Mouse (Mus musculus) macrophage (primary cell): ENCODE measurements around the gene Acy3. TPM values are rescaled to one million over a fixed set of nuclear protein-coding genes. Genes with fewer than 3 reads are reported as not detected.
A peak's percentile ranks its signal among the peaks of the same experiment; 100 is the strongest.

Experiments used
- H3K27ac ChIP-seq: fragments of 350-480 bp; formaldehyde crosslinking; 2 replicates; pipeline ENCODE4 v1.9.0; 2021
- H3K36me3 ChIP-seq: fragments of 350-480 bp; formaldehyde crosslinking; 2 replicates; pipeline ENCODE4 v1.9.0; 2021; ENCODE audit errors: inconsistent target
- H3K4me3 ChIP-seq: fragments of 350-480 bp; formaldehyde crosslinking; 2 replicates; pipeline ENCODE4 v1.9.0; 2021; ENCODE audit errors: inconsistent target
- H3K79me2 ChIP-seq: fragments of 350-480 bp; formaldehyde crosslinking; 2 replicates; pipeline ENCODE4 v1.9.0; 2021; ENCODE audit errors: inconsistent target
- WGBS: methylation state at CpG from one replicate; pipeline ENCODE4 v1.1.7; 2026; ENCODE audit warnings: inconsistent platforms; ENCODE audit not compliant: missing documents; 5-methylcytosine and 5-hydroxymethylcytosine counted together
- polyA plus RNA-seq: library from polyadenylated mRNA; stranded (reverse); fragments of 250-400 nt; gene quantifications from 3 replicates; pipeline ENCODE4 v1.2.4, GENCODE M21; 2018; ENCODE audit warnings: inconsistent platforms

The Acy3 gene
- polyA plus RNA-seq, 1 experiment from 2014 or later, result 0.47 TPM

DNA sequence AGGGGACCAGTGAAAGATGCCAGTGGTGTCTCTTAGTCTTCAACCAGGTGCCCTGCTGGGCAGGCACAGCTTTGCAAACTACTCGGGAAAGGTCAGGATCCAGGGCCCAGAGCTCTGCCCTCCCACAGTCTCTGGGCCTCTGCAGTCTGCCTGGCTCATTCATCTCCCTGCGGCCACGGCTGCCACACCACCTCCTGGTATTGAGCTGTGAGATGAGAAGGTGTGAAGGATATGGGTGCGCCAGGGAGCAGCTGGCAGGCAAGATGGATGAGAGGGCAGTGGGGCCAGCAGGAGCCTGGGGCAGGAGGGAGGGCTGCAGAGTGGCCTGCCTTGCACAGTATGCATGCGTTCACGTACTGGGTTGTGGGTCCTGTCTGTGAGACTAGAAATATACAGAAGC, 4.4 kb downstream of the Acy3 start:
- no peaks in the 10 kb centered on the region for H3K36me3 ChIP-seq
- no peaks in the 10 kb centered on the region for H3K79me2 ChIP-seq
- no peak overlapping the region for H3K4me3 ChIP-seq
- whole genome bisulfite sequencing, result 91% methylated on average over 6 of the region's 6 CpGs
- H3K27ac ChIP-seq, result no peak overlapping the region

DNA sequence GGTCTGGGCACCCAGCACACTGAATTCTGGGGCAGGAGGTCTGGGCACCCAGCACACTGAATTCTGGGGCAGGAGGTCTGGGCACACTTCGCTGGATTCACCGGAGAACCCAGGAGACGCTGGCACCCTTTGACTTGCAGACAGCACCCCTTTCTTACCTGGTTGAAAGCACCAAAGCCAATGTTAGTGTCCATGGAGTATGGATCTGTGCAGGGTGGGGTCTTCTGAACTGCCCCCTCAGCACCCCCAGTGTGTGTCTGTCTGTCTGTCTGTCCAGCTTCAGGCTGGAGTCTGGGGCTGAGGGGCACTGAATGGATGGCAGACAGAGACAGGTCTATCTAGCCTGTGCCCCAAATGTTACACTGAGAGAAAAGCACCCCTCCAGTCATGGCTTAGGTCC, 5.2 kb downstream of the Acy3 start:
- no peak overlapping the region for H3K27ac ChIP-seq
- WGBS, result 93% methylated on average over 3 of the region's 3 CpGs
- H3K36me3 ChIP-seq, result no peaks in the 10 kb centered on the region
- no peak overlapping the region for H3K4me3 ChIP-seq
- no peaks in the 10 kb centered on the region for H3K79me2 ChIP-seq

DNA sequence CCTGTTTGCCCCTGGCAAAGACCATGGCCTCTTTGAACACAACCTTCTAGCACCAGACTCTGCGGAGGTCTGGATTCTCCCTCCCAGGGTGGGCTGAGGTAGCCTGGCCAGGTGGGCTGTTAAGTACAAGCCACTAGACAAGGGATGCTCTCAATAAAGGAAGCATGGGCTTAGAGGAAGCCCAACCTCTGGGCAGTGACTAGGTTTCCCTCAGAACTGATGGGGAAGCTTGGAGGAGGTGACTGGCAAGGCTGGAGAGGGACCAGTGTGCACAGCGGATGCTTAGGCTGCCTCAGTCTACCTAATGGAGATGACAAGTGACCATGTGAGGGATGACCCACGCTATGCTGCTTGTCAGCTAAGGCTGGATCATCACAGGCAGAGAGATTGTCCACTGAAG, 5.6 kb downstream of the Acy3 start:
- no peak overlapping the region for H3K4me3 ChIP-seq
- WGBS, result 81% methylated on average over 3 of the region's 3 CpGs
- no peaks in the 10 kb centered on the region for H3K36me3 ChIP-seq
- H3K27ac ChIP-seq, result no peak overlapping the region
- H3K79me2 ChIP-seq, result no peaks in the 10 kb centered on the region

DNA sequence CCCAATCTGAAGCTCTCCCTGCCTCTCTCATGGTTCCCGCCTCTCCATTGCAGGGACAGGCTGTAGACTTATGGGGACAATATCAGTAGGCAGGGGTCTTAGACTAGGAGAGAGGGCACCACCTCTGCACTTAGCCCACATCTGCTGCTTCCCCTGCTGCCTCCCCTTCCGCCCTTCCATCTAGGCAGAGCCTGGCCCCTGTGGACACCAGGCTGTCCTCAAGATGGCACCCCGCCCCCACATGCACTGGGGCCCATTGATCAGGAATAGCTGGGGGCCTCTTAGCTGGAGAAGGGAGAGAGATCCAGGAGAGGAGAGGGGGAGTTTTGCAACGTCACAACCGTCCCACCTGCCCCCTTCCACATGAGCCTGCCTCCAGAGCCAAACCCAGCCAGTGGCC, 6.0 kb downstream of the Acy3 start, which contains the start of gene Tbx10:
TSS of gene Tbx10 (plus strand) at position 337 of the 400 bp plus-strand sequence.
- no peaks in the 10 kb centered on the region for H3K36me3 ChIP-seq
- H3K27ac ChIP-seq, result no peak within 1 kb of the TSS
- H3K79me2 ChIP-seq, result no peaks in the 10 kb centered on the region
- WGBS, result 82% methylated on average over 5 of the region's 5 CpGs
- no peak within 1 kb of the TSS for H3K4me3 ChIP-seq

DNA sequence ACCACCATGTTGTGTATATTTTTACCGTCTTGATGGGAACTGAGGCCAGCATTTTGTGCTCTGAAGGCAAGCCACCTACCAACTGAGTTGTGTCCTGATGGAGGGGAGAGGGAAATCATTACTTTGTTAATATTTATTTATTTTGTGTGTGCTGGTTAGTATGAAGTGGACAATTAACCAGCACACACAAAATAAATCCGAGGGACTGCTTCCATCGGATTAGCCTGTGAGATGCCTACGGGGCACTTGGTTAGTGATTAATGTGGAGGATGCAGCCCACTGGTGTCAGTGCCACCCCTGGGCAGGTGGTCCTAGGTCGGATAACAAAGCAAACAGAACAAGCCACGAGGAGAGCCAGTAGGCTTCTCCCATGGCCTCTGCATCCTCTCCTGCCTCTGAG, 8.6 kb downstream of the Acy3 start:
- no peak overlapping the region for H3K4me3 ChIP-seq
- WGBS, result 91% methylated on average over 6 of the region's 6 CpGs
- H3K79me2 ChIP-seq, result no peaks in the 10 kb centered on the region
- no peak overlapping the region for H3K27ac ChIP-seq
- no peaks in the 10 kb centered on the region for H3K36me3 ChIP-seq

DNA sequence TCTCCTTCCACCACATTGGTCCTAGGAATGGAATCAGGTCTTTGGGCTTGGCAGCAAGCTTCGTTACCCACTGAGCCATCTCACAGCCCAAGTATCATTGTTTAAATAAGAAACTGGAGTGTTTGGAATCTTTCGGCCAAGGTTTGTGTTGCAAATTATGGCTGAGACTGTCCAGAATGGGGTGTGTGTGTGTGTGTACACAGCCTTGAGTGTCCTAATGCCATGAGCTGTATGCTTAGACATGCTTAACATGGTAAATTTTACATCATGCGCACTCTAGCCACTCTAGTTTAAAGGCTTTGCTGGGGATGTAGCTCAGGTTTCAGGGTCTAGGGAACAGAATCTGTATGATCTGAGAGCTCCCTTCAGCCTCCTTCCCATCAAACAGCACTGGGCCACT, 9.1 kb downstream of the Acy3 start:
- H3K27ac ChIP-seq, result no peak overlapping the region
- 97% methylated on average over 3 of the region's 3 CpGs for WGBS
- H3K79me2 ChIP-seq, result no peaks in the 10 kb centered on the region
- H3K36me3 ChIP-seq, result no peaks in the 10 kb centered on the region
- no peak overlapping the region for H3K4me3 ChIP-seq

DNA sequence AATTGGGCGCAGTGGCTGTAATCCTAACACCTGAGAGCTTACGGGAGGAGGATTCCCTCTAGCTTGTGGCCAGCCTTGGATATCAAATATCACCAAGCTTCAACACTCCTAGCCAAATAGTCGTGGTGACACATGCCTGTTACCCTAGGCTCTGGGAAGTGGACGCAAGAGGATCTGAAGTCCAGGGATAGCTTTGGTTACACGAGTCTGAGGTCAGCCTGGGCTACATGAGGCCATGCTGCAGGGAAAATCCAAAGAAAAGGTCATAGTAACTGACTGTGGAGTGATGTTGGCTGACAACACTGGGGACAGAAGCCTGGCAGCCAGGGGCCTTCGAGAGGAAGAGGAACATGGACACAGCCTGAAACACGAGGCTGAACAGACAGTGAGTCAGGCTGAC, 9.7 kb downstream of the Acy3 start:
- no peaks in the 10 kb centered on the region for H3K79me2 ChIP-seq
- no peak overlapping the region for H3K27ac ChIP-seq
- no peak overlapping the region for H3K4me3 ChIP-seq
- 62% methylated on average over 7 of the region's 7 CpGs for WGBS
- no peaks in the 10 kb centered on the region for H3K36me3 ChIP-seq

DNA sequence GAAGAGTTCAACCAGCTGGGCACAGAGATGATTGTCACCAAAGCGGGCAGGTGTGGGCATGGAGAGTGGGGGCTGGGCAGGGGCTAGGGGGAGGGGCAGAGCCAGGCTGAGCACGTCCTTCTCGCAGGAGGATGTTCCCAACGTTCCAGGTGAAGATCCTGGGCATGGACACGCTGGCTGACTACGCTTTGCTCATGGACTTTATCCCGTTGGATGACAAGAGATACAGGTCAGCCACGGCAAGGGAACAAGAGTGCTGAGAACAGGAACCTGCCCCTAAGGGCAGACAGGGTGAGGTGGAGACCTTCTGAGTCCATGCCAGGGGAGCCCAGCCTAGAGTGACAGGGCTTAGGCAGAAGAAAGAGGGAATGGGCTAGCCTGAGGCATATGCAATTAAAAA, 10.4 kb downstream of the Acy3 start:
- no peak overlapping the region for H3K4me3 ChIP-seq
- 91% methylated on average over 3 of the region's 8 CpGs for WGBS

DNA sequence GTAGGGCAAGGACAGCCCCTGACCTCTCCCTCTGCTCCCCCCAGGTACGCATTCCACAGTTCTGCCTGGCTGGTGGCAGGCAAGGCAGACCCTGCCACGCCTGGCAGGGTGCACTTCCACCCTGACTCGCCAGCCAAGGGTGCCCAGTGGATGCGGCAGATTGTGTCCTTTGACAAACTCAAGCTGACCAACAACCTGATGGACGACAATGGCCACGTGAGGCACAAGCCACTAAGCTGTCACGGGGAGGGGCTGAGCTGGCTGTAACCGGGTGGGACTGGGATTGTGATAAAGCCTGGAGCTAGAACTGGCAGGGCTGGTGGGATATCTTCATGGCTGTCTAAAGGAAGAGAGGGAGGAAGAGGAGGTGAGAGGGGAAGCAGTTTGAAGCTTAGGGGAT, 10.9 kb downstream of the Acy3 start:
- no peak overlapping the region for H3K27ac ChIP-seq
- WGBS, result 96% methylated on average over 8 of the region's 8 CpGs
- H3K36me3 ChIP-seq, result no peaks in the 10 kb centered on the region
- H3K79me2 ChIP-seq, result no peaks in the 10 kb centered on the region
- no peak overlapping the region for H3K4me3 ChIP-seq

More for the DNA sequence above, 10.4 kb downstream of the Acy3 start:
- no peaks in the 10 kb centered on the region for H3K79me2 ChIP-seq
- H3K27ac ChIP-seq, result no peak overlapping the region
- no peaks in the 10 kb centered on the region for H3K36me3 ChIP-seq

DNA sequence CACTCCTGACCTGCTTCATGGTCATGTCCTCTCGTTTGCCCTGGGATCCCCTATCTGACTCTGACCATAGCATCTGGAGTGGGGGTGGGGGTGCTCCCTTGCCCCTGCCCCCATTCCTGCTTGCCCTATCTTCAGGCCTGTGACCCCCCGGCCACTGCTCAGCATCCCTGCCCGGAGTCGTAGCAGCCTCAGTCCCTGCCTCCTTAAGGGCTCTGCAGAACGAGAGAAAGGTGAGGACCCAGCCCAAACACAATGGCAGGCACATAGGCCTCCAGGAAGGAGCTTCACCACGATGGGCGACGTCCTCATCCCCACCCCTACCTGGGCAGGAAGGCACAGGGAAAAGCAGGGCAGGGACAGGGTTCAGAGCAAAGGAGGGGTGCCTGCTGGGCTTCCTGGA, 12.0 kb downstream of the Acy3 start:
- Histone ChIP-seq H3K4me3 (no peak overlapping the region), H3K79me2 (no peaks in the 10 kb centered on the region), H3K36me3 (no peaks in the 10 kb centered on the region), H3K27ac (no peak overlapping the region)
- 96% methylated on average over 8 of the region's 8 CpGs for WGBS

DNA sequence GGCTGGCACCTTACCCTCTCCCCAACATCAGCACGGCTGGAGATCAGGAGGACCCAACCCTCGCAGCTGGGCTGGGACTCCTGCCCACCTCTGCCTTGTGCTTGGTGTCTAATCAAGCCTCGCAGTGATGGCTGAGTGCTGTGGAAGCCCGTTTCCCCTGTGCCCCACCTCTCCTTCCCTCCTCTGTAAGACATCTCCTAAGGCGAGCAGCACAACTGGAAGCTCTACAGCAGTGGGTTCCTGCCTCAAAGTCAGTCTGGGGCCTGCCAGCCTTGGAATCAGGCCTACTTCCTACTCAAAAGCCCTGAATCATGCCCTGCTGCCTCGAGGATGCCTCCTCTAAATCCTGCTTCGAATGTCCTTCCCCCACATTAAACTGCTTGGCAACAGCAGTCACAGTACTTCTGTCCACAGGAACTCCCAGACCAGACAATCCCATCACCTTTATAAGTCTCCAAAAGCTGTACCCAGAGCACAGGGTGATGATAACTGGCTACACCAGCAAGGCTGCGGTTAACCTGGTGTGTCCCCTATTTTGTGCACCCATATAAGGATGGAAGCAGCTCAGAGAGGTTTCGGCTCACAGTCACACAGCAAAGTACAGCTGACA, 12.9 kb downstream of the Acy3 start:
- Histone ChIP-seq H3K36me3 (no peaks in the 10 kb centered on the region), H3K79me2 (no peaks in the 10 kb centered on the region), H3K4me3 (no peak overlapping the region; the same call in 1 of the 2 replicates), H3K27ac (peak overlapping the region; percentile 70)
- whole genome bisulfite sequencing, result 56% methylated on average over 9 of the region's 9 CpGs

DNA sequence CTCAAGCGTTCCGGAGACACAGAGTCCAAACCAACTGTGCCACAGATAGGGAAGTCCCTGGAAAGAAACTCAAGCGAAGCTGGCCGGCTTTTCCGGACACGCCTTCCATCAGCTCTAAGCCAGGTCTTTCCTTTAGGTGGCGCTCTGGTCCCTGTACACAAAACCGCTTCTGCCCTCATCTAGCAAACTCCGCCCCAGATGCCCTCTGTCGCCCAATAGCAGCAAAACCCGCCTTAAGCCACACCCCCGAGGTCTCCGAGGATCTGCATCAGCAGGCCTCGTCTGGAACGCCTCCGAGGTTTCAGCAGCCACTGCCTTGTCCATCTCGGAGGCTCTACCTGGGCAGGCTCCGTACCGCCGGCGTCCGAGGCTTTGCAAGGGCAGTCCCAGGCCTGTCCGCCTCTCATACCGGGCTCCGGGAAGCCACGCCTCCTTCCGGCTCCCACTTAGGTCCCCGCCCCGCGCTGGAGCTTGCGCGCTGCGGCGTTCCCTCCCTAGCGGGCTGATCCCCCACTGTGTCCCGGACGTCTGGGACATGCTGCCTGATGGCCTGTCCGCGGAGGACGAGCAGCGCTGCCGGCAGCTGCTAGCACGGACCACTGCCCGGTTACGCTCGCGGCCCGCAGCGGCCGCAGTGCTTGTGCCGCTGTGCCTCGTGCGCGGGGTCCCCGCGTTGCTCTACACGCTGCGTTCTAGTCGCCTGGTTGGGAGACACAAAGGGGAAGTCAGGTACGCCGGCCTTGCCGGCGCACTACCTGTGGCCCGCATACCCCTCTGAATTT, 13.9 kb downstream of the Acy3 start, which contains the start of the genes Nudt8 and Gm49405:
TSS of gene Nudt8 (plus strand) at position 462 of the 782 bp plus-strand sequence.
TSS of gene Gm49405 (plus strand) at position 508 of the 782 bp plus-strand sequence.
- Histone ChIP-seq H3K79me2 (no peaks in the 10 kb centered on the region), H3K27ac (peak within 1 kb of the TSS; percentile 70), H3K36me3 (no peaks in the 10 kb centered on the region), H3K4me3 (peak within 1 kb of the TSS; percentile 40)
- WGBS, result under 1% methylated on average over 51 of the region's 64 CpGs

DNA sequence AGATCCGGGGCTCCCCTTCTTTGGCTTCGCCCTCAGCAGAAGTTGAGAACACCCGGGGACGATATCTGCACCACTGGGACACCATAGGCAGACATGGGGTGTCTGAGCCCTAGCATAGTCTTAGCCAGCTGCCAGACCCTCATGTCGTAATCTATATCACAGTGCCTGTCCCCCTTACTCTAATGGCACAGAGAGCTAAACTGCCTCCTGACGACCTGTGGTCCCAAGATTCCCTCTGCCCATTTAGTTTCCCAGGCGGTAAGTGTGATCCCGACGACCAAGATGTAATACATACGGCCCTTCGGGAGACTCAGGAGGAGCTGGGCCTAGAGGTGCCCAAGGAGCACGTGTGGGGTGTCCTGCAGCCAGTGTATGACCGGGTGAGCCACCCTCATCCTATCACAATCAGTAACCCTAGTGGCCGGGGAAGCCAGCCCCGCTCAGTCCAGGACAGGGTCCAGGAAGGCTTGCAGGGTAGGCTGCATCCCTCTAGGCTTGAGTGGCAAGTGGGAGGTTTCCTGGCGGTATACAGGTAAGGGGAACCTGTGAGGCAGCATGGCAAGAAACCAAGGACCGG, 14.7 kb downstream of the Acy3 start:
- Histone ChIP-seq H3K27ac (no peak overlapping the region), H3K79me2 (no peaks in the 10 kb centered on the region)
- WGBS, result 43% methylated on average over 17 of the region's 17 CpGs

DNA sequence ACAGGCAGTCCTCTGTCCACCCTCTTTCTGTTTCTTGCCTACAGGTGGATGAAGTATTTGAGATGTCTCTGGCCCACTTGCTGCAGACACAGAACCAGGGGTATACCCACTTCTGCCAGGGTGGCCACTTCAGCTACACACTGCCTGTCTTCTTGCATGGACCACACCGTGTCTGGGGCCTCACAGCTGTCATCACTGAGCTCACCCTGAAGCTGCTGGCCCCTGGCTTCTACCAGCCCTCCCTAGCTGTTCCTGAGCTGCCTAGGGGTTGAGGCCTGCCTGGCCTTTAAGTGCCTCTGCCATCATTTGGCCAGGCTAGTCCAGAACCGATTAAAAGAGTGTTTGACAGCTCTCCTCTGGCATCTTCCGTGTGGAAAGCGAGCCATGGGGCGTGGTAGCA, 15.4 kb downstream of the Acy3 start:
- peaks cover 10% of the 10 kb centered on the region; the same call in 1 of the 2 replicates for H3K36me3 ChIP-seq
- no peaks in the 10 kb centered on the region for H3K79me2 ChIP-seq
- H3K4me3 ChIP-seq, result no peak overlapping the region
- whole genome bisulfite sequencing, result 93% methylated on average over 5 of the region's 5 CpGs
- no peak overlapping the region for H3K27ac ChIP-seq

More for the DNA sequence above, 14.7 kb downstream of the Acy3 start:
- Histone ChIP-seq H3K36me3 (peaks cover 2% of the 10 kb centered on the region; the same call in 1 of the 2 replicates), H3K4me3 (peak overlapping the region; percentile 40)

DNA sequence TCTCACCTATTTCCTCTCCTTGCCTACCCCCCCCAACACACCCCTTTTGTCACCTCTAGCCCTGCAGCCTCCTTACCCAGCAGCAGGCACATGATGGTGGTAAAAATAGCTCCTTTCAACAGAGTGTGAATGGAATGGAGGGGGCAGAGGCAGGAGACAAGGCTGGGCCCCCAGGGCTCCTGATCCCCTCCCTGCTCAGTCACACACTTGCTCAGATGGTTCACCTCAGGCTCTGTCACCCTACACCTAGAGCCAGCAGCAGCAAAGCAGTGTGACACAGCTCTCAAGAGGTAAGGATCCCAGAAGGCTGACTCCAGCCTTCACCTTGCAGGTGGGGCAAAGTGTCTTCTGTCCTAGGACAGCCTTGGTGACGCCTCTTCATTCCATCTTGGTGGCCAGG, 16.7 kb downstream of the Acy3 start, which contains the start of gene Doc2g:
TSS of gene Doc2g (plus strand) at position 202 of the 400 bp plus-strand sequence.
- Histone ChIP-seq H3K79me2 (no peaks in the 10 kb centered on the region), H3K4me3 (no peak within 1 kb of the TSS), H3K27ac (no peak within 1 kb of the TSS), H3K36me3 (peaks cover 23% of the 10 kb centered on the region)
- WGBS, result 100% methylated on average over 1 of the region's 1 CpGs
